Mouse (Mus musculus) MEL (cell line): ENCODE measurements at regions not wholly inside any gene's neighbourhood (a gene's known extent, or its start where the extent isn't known, plus 50 kb on each side); places are given as distances from the start of the nearest gene placed in this dataset.

Source experiments
- CTCF ChIP-seq, 3 experiments: IDR thresholded peaks in 2 of 3; conservative IDR thresholded peaks in 1 of 3; 2 replicates each; pipeline ENCODE4 v1.5.1; 2011 to 2012; ENCODE audit warnings: low read length in 3 of 3, low read depth in 2 of 3, mild to moderate bottlenecking in 2 of 3, improper control_type of control experiment in 1 of 3, inconsistent platforms in 1 of 3, mixed read lengths in 1 of 3, moderate library complexity in 1 of 3; ENCODE audit not compliant: control insufficient read depth in 1 of 3, insufficient read depth in 1 of 3, poor library complexity in 1 of 3, severe bottlenecking in 1 of 3
- ETS1 ChIP-seq: IDR thresholded peaks from 2 replicates; pipeline ENCODE4 v1.6.1; 2012; ENCODE audit warnings: low read depth, mild to moderate bottlenecking, inconsistent platforms, low read length, improper control_type of control experiment, moderate library complexity
- JUND ChIP-seq: IDR thresholded peaks from 2 replicates; pipeline ENCODE4 v1.6.1; 2011; ENCODE audit warnings: low read depth, mild to moderate bottlenecking, improper control_type of control experiment, low read length
- ZNF384 ChIP-seq: IDR thresholded peaks from 2 replicates; pipeline ENCODE4 v1.6.1; 2012; ENCODE audit warnings: low read depth, mild to moderate bottlenecking, inconsistent platforms, low read length, improper control_type of control experiment

DNA sequence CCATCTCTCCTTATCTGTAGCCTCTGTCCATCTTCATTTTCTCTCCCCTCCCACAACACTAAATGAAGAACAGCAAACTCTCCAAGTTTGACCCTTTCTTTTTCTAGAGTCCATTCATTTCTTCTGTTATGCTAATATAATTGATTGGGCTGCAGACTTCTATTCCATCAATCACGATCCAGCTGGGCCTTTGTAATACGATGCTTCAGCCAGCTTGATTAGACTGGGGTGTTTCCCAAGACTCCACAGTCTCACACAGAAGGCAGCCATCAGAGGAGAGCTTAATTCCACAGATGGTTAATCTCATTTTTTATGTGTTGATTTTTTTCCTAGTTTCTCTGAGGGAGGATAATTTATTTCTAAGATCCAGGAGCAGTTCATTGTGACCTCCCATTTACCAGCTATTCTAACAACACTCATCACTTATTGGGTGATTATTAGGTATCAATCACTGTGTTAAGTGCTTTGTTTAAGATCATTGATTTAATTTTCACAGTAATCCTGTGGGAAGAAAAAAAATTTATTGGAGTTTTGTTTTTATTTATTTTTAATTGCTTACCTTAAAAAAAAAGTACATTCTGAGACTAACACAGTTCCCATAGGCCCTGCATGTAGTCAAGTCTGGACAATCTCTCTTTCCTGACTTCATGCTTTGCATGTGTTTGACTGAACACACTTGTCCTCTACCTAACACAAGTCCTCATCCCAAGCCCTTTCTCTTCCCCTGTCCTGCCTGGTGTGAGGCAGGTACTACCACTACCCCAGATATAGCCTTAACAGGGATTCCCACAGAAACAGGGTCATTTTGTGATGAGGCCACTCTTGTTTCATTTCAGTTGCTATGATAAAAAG, 925.5 kb downstream of the Ntrk3 start:
- TF ChIP-seq CTCF (IDR thresholded peaks at IDR 0.05 in 2 of 3, conservative IDR thresholded peaks at IDR 0.05 in 1 of 3; ENCODE audit: control insufficient read depth in 1 of 3, insufficient read depth in 1 of 3, low read depth in 2 of 3, low read length in 3 of 3, poor library complexity in 1 of 3, severe bottlenecking in 1 of 3) (no peak), JUND (no peak), ZNF384 (no peak), ETS1 (no peak)
